Mouse (Mus musculus) forebrain, embryonic 16.5 days (tissue): ENCODE measurements at regions not wholly inside any gene's neighbourhood (a gene's known extent, or its start where the extent isn't known, plus 50 kb on each side); places are given as distances from the start of the nearest gene placed in this dataset.

Source experiments
- ATAC-seq: fragments of 200-750 bp; cut with Nextera tagmentation; 2 replicates; pipeline ENCODE4 v1.8.0; 2017; ENCODE audit warnings: mild to moderate bottlenecking, moderate library complexity
- H3K27ac ChIP-seq: fragments of 300-500 bp; sonication (generic); 2 replicates; pipeline ENCODE4 v1.5.1; 2014; ENCODE audit warnings: low read length, control low read depth
- H3K27me3 ChIP-seq: fragments of 300-500 bp; sonication (generic); replicated peaks from 2 replicates; pipeline ENCODE4 v1.6.1; 2014; ENCODE audit warnings: low read length; ENCODE audit not compliant: control insufficient read depth, insufficient read depth
- H3K36me3 ChIP-seq: fragments of 300-500 bp; sonication (generic); 2 replicates; pipeline ENCODE4 v1.6.1; 2014; ENCODE audit not compliant: control insufficient read depth, insufficient read depth
- H3K4me1 ChIP-seq: fragments of 300-500 bp; sonication (generic); replicated peaks from 2 replicates; pipeline ENCODE4 v1.6.1; 2014; ENCODE audit warnings: low read length; ENCODE audit not compliant: control insufficient read depth, insufficient read depth
- H3K4me2 ChIP-seq: fragments of 300-500 bp; sonication (generic); 2 replicates; pipeline ENCODE4 v1.6.1; 2014; ENCODE audit warnings: mild to moderate bottlenecking, low read length, control low read depth
- H3K4me3 ChIP-seq: fragments of 300-500 bp; sonication (generic); replicated peaks from 2 replicates; pipeline ENCODE4 v1.5.1; 2014; ENCODE audit warnings: mild to moderate bottlenecking, low read length, control low read depth
- H3K9ac ChIP-seq: fragments of 300-500 bp; sonication (generic); replicated peaks from 2 replicates; pipeline ENCODE4 v1.6.1; 2014; ENCODE audit warnings: low read depth, low read length, control low read depth
- H3K9me3 ChIP-seq: fragments of 300-500 bp; sonication (generic); 2 replicates; pipeline ENCODE4 v1.6.1; 2016; ENCODE audit warnings: low read length; ENCODE audit not compliant: control insufficient read depth
- WGBS: fragments of 180-500 bp; shearing (Covaris S2); extraction: QIAGEN DNeasy Blood & Tissue Kit; methylation state at CpG from one replicate; pipeline ENCODE4 v1.1.7; 2014; 5-methylcytosine and 5-hydroxymethylcytosine counted together

DNA sequence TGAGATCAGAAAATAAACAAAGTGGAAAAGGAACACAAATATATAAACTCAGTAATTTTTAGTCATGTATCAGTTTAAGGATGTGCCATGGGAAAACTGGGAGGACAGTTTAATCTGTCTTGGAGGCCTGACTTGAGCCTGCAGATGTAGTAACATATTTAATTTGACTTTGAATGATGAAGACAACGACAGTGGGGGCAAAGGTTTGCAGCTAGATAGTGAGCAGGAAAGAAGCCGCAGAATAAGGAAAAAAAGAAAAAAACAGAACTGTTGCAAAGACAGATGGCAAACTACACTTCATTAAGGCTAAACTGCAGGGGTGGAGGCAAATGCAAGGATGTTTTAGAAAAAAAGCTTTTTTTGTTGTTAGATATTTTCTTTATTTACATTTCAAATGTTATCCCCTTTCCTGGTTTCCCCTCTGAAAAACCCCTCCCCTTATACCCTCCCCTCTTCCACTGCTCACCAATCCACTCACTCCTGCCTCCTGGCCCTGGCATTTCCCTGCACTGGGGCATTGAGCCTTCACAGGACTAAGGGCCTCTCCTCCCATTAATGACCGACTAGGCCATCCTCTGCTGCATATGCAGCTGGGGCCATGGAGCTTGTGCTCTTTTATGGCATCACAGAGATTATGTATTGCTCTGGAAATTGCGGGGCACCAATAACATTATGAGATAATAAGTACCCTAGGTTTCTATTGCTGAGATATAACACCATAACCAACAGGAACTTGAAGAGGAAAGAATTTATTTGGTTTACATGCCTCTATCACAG, 58.5 kb upstream of the Reg3g start:
- H3K36me3 ChIP-seq: no peaks in the 10 kb centered on the region
- no peaks in the 10 kb centered on the region for H3K27me3 ChIP-seq
- no peak overlapping the region for H3K4me3 ChIP-seq
- H3K9me3 ChIP-seq: no peaks in the 10 kb centered on the region
- H3K4me2 ChIP-seq: no peak overlapping the region
- no peak overlapping the region for H3K9ac ChIP-seq
- 66% methylated on average over 4 of the region's 4 CpGs for WGBS
- no peaks in the 10 kb centered on the region for H3K4me1 ChIP-seq
- no peak for ATAC-seq
- no peak overlapping the region for H3K27ac ChIP-seq
